Mouse (Mus musculus) C2C12 (cell line): ENCODE measurements around the gene Fam124b.

Experiments
- CEBPB ChIP-seq: IDR thresholded peaks from one replicate; pipeline ENCODE4 v1.6.1; 2011; ENCODE audit warnings: low read depth, mild to moderate bottlenecking, control low read depth, moderate library complexity
- CTCF ChIP-seq: IDR thresholded peaks from one replicate; pipeline ENCODE4 v1.5.1; 2011; ENCODE audit not compliant: control insufficient read depth, insufficient read depth, insufficient read length
- MAX ChIP-seq: IDR thresholded peaks from one replicate; pipeline ENCODE4 v1.6.1; 2011; ENCODE audit warnings: mild to moderate bottlenecking, control low read depth
- MYOD1 ChIP-seq: IDR thresholded peaks from one replicate; pipeline ENCODE4 v1.6.1; 2011; ENCODE audit warnings: low read depth; ENCODE audit not compliant: control insufficient read depth, insufficient read length
- MYOG ChIP-seq: IDR thresholded peaks from one replicate; pipeline ENCODE4 v1.6.1; 2011; ENCODE audit not compliant: control insufficient read depth, insufficient read length; ENCODE audit errors: extremely low read depth

DNA sequence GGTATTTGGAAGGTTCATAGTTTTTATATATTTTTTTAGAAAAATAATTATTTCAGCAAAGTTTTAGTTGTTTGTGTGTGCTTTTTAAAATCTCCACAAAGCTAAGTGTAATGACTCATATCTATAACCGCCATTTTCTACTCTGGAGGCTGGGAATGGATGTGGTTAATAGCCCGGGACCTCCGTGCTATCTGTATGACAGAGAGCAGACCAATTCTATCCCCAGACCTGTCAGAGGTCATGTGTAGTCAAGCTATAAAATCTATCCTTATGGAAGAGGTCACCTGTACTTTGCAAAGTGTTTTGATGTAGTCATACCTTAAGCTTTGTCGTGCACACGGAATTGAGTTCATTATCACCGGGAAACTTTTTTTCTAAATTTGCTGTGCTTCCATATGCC lies 23.3 kb upstream of the Fam124b start:
- TF ChIP-seq MYOG (no peak), CTCF (no peak), CEBPB (no peak), MYOD1 (no peak), MAX (no peak)
